In genomic region chr14:75833546-75834250, GRCm38 (mm10) we compare ENCODE assay signal across 8 mouse cellular contexts. TPM values are rescaled to one million over a fixed set of nuclear protein-coding genes. Genes with fewer than 3 reads are reported as not detected.
DNase-seq lines count a peak whose midpoint lies in the region; ATAC-seq and TF ChIP-seq lines count a peak whose summit lies in the region.

No protein-coding gene starts in this region.

- no peak for ATAC-seq in erythroblast, adult 5-6 weeks (replicated peaks; ENCODE audit: low FRiP score, poor library complexity, severe bottlenecking)
- peak; percentile 52 for ATAC-seq in hindbrain, postnatal 0 days
- ATAC-seq in liver, embryonic 11.5 days (replicated peaks; ENCODE audit: low FRiP score) = peak; percentile 24
- peak; percentile 3; the same call in 1 of the 2 replicates for ATAC-seq in monocyte, adult 5-6 weeks (replicated peaks; ENCODE audit: insufficient number of reproducible peaks, low FRiP score, low TSS enrichment, poor library complexity, severe bottlenecking)
- ATAC-seq in cerebellum, adult (ENCODE audit: insufficient number of reproducible peaks, low FRiP score, low TSS enrichment) = no peak

- TF ChIP-seq POLR2A in embryonic fibroblast, embryonic 13.5 days (IDR thresholded peaks at IDR 0.05; ENCODE audit: low read depth, low read length) = no peak

- DNase-seq in hindbrain, postnatal 0 days (ENCODE audit: low spot score) = no peak
- DNase-seq in liver, embryonic 11.5 days (ENCODE audit: low spot score) = no peak
- no peak for DNase-seq in left cerebral cortex, postnatal 36 days (ENCODE audit: low spot score in 2 of 2)

- H3K4me1 ChIP-seq in erythroblast, embryonic 14.5 days (ENCODE audit: control insufficient read depth) = peaks cover 90% of the 10 kb centered on the region
- H3K4me1 ChIP-seq in embryonic fibroblast, embryonic 13.5 days (ENCODE audit: control insufficient read depth, insufficient read depth, low read length) = peaks cover 2% of the 10 kb centered on the region; the same call in 1 of the 2 replicates
- H3K4me1 ChIP-seq in hindbrain, postnatal 0 days (ENCODE audit: insufficient read depth, low read length) = peaks cover 13% of the 10 kb centered on the region
- H3K4me1 ChIP-seq in liver, embryonic 11.5 days (replicated peaks; ENCODE audit: control insufficient read depth, insufficient read depth, low read length) = peaks cover 34% of the 10 kb centered on the region

- peaks cover 6% of the 10 kb centered on the region for H3K27me3 ChIP-seq in erythroblast, embryonic 14.5 days (ENCODE audit: control insufficient read depth)
- no peaks in the 10 kb centered on the region for H3K27me3 ChIP-seq in hindbrain, postnatal 0 days (ENCODE audit: insufficient read depth, low read length)
- H3K27me3 ChIP-seq in liver, embryonic 11.5 days (replicated peaks; ENCODE audit: control insufficient read depth, insufficient read depth, low read length) = 0 out of 2 replicates have a peak, but pooled peaks cover 5% of the 10 kb centered on the region

- intact Hi-C loops in left cerebral cortex, postnatal 36 days (cut with DNase I) = no loop called here

- H3K27ac ChIP-seq in embryonic fibroblast, embryonic 13.5 days (ENCODE audit: insufficient read depth, low read length) = peak overlapping the region; percentile 98
- H3K27ac ChIP-seq in hindbrain, postnatal 0 days = peak overlapping the region; percentile 78
- H3K27ac ChIP-seq in liver, embryonic 11.5 days (ENCODE audit: low read depth, low read length) = peak overlapping the region; percentile 97

- H3K9me3 ChIP-seq in erythroblast, embryonic 14.5 days (ENCODE audit: control insufficient read depth, low read length) = no peaks in the 10 kb centered on the region; the same call in 1 of the 2 replicates
- no peaks in the 10 kb centered on the region for H3K9me3 ChIP-seq in hindbrain, postnatal 0 days (ENCODE audit: low read length)
- H3K9me3 ChIP-seq in liver, embryonic 11.5 days (ENCODE audit: control insufficient read depth, low read length) = no peaks in the 10 kb centered on the region

- H3K4me3 ChIP-seq in erythroblast, embryonic 14.5 days (replicated peaks) = peak overlapping the region; percentile 75
- H3K4me3 ChIP-seq in embryonic fibroblast, embryonic 13.5 days (ENCODE audit: insufficient read depth, low read length) = peak overlapping the region; percentile 27
- H3K4me3 ChIP-seq in hindbrain, postnatal 0 days (ENCODE audit: low read length) = peak overlapping the region; percentile 41; the same call in 1 of the 2 replicates
- peak overlapping the region; percentile 66 for H3K4me3 ChIP-seq in liver, embryonic 11.5 days (ENCODE audit: low read depth, low read length)

- TF ChIP-seq CTCF in embryonic fibroblast, embryonic 13.5 days (IDR thresholded peaks at IDR 0.05; ENCODE audit: borderline replicate concordance, insufficient read depth, low read length) = no peak
- TF ChIP-seq CTCF in hindbrain, postnatal 0 days (IDR thresholded peaks at IDR 0.05; ENCODE audit: low read depth) = no peak

- H3K9ac ChIP-seq in hindbrain, postnatal 0 days (replicated peaks; ENCODE audit: low read length) = peak overlapping the region; percentile 61; the same call in 1 of the 2 replicates
- H3K9ac ChIP-seq in liver, embryonic 11.5 days (ENCODE audit: low read depth, low read length) = peak overlapping the region; percentile 93

- no peaks in the 10 kb centered on the region for H3K36me3 ChIP-seq in erythroblast, embryonic 14.5 days (ENCODE audit: control insufficient read depth)
- H3K36me3 ChIP-seq in hindbrain, postnatal 0 days (ENCODE audit: insufficient read depth, low read length) = no peaks in the 10 kb centered on the region
- no peaks in the 10 kb centered on the region for H3K36me3 ChIP-seq in liver, embryonic 11.5 days (ENCODE audit: control insufficient read depth, insufficient read depth, low read length)

- H3K4me2 ChIP-seq in hindbrain, postnatal 0 days (ENCODE audit: low read depth, low read length) = peak overlapping the region; percentile 78
- peak overlapping the region; percentile 100 for H3K4me2 ChIP-seq in liver, embryonic 11.5 days

- WGBS in hindbrain, postnatal 0 days = 6% methylated on average over 12 of the region's 12 CpGs
- 3% methylated on average over 12 of the region's 12 CpGs for WGBS in liver, embryonic 11.5 days

RNA-seq across cellular contexts. Expression of gene Tpt1, which starts 11.2 kb away (rescaled TPM):
- polyA plus RNA-seq in erythroblast, embryonic 14.5 days (2012) = 472 and 499 TPM in 2 replicates
- 1,739 and 1,947 TPM in 2 replicates for total RNA-seq in erythroblast, adult 5-6 weeks (2015; ENCODE audit: low replicate concordance)
- total RNA-seq in erythroblast, adult 5-6 weeks (2017; ENCODE audit: low replicate concordance) = 548 and 914 TPM in 2 replicates
- polyA plus RNA-seq in embryonic fibroblast, embryonic 13.5 days (2011; ENCODE audit: insufficient read length, low read depth, missing spikeins) = 3,843 and 4,417 TPM in 2 replicates
- total RNA-seq in hindbrain, postnatal 0 days (2014; rRNA removed) = 377 and 433 TPM in 2 replicates
- polyA plus RNA-seq in hindbrain, postnatal 0 days (2015; fragmentation: Nextera tagmentation; extraction: Ambion mirVana) = 731 and 750 TPM in 2 replicates
- polyA plus RNA-seq in liver, embryonic 11.5 days (2014; fragmentation: Nextera tagmentation; extraction: Ambion mirVana) = 946 and 1,034 TPM in 2 replicates
- total RNA-seq in monocyte, adult 5-6 weeks (2017) = 1,522 to 2,093 TPM (median 2,001 TPM) in 3 replicates
- 100 to 1,000 TPM; 939 to 945 TPM for total RNA-seq in left cerebral cortex, postnatal 36 days (2021)

RNA-seq across cellular contexts. Expression of gene Slc25a30, which starts 46.9 kb away (rescaled TPM):
- polyA plus RNA-seq in erythroblast, embryonic 14.5 days (2012) = 0.73 and 0.87 TPM in 2 replicates
- total RNA-seq in erythroblast, adult 5-6 weeks (2015; ENCODE audit: low replicate concordance) = 8.2 and 13.3 TPM in 2 replicates
- 3.4 and 7.0 TPM in 2 replicates for total RNA-seq in erythroblast, adult 5-6 weeks (2017; ENCODE audit: low replicate concordance)
- polyA plus RNA-seq in embryonic fibroblast, embryonic 13.5 days (2011; ENCODE audit: insufficient read length, low read depth, missing spikeins) = 22.3 and 23.8 TPM in 2 replicates
- total RNA-seq in hindbrain, postnatal 0 days (2014; rRNA removed) = 17.4 and 27.2 TPM in 2 replicates
- polyA plus RNA-seq in hindbrain, postnatal 0 days (2015; fragmentation: Nextera tagmentation; extraction: Ambion mirVana) = 4.8 and 6.0 TPM in 2 replicates
- polyA plus RNA-seq in liver, embryonic 11.5 days (2014; fragmentation: Nextera tagmentation; extraction: Ambion mirVana) = 6.4 and 7.3 TPM in 2 replicates
- total RNA-seq in monocyte, adult 5-6 weeks (2017) = 22.8 to 36.1 TPM (median 24.3 TPM) in 3 replicates
- total RNA-seq in left cerebral cortex, postnatal 36 days (2021) = 10 to 100 TPM; 11.3 to 11.7 TPM

Comparison
In these comparisons a context has a peak if more than half of its experiments do, and no peak if none do; other contexts are left out.
1. ATAC-seq: peak in hindbrain, postnatal 0 days (single experiment), liver, embryonic 11.5 days (single experiment) and monocyte, adult 5-6 weeks (single experiment); none in erythroblast, adult 5-6 weeks (single experiment) and cerebellum, adult (single experiment).
2. Peak in every context shown above with its lines, with median percentiles within 50 percentile points of each other: H3K4me3 ChIP-seq and H3K27ac ChIP-seq.